Mouse (Mus musculus) urinary bladder, adult 2 months (tissue): ENCODE data around the gene Taf12. TPM values are rescaled to one million over a fixed set of nuclear protein-coding genes. Genes with fewer than 3 reads are reported as not detected.
"Not testable (repeated sequence)": the region's sequence is repeated elsewhere in the genome, so short reads cannot be mapped to it uniquely, and the experiment has no call there.

Experiments
- DNase-seq: peaks from one replicate; pipeline ENCODE4 v3.0.0; 2022; ENCODE audit warnings: low spot score
- polyA plus RNA-seq: library from polyadenylated mRNA; depleted of rRNA; stranded (reverse); fragments of >200 nt; gene quantifications from 2 replicates; pipeline ENCODE4 v1.2.3, GENCODE M21; 2012

The Taf12 gene
- polyA plus RNA-seq, 1 experiment: 23.4 TPM

GRCm38 (mm10) chr4:132269740-132270560 lies 4.2 kb upstream of the Taf12 start:
- DNase-seq: peak; percentile 71

GRCm38 (mm10) chr4:132273166-132273565 lies 1.0 kb upstream of the Taf12 start:
- DNase-seq: no peak

GRCm38 (mm10) chr4:132275949-132276348 lies 1.8 kb downstream of the Taf12 start:
- DNase-seq: no peak

- not testable (repeated sequence) for DNase-seq
Measured at GRCm38 (mm10) chr4:132288840-132289239, 14.7 kb downstream of the Taf12 start.

- DNase-seq: no peak
Measured at GRCm38 (mm10) chr4:132291056-132291455, 16.9 kb downstream of the Taf12 start.

GRCm38 (mm10) chr4:132291624-132292335 lies 17.6 kb downstream of the Taf12 start:
- DNase-seq: no peak

GRCm38 (mm10) chr4:132292988-132293387 lies 18.8 kb downstream of the Taf12 start:
- DNase-seq: no peak

GRCm38 (mm10) chr4:132293682-132294240 lies 19.6 kb downstream of the Taf12 start:
- DNase-seq: no peak

- no peak for DNase-seq
Measured at GRCm38 (mm10) chr4:132295696-132296390, 21.7 kb downstream of the Taf12 start.

- DNase-seq: no peak
Measured at GRCm38 (mm10) chr4:132299849-132300248, 25.7 kb downstream of the Taf12 start.

- no peak for DNase-seq
Measured at GRCm38 (mm10) chr4:132301486-132301885, 27.3 kb downstream of the Taf12 start.

GRCm38 (mm10) chr4:132301965-132302938 lies 28.1 kb downstream of the Taf12 start:
- no peak for DNase-seq

- DNase-seq: peak; percentile 42
Measured at GRCm38 (mm10) chr4:132302939-132303479, 28.8 kb downstream of the Taf12 start, which contains the start of gene Rab42. Rab42 (minus strand) TSS chr4:132303385.

GRCm38 (mm10) chr4:132303484-132303883 lies 29.3 kb downstream of the Taf12 start:
- DNase-seq: not testable (repeated sequence)

- no peak for DNase-seq
Measured at GRCm38 (mm10) chr4:132305276-132305675, 31.1 kb downstream of the Taf12 start.

GRCm38 (mm10) chr4:132306004-132306403 lies 31.8 kb downstream of the Taf12 start:
- DNase-seq: no peak

GRCm38 (mm10) chr4:132308437-132309139 lies 34.4 kb downstream of the Taf12 start:
- peak; percentile 81 for DNase-seq

GRCm38 (mm10) chr4:132309140-132309848 lies 35.1 kb downstream of the Taf12 start:
- DNase-seq: no peak

- DNase-seq: no peak
Measured at GRCm38 (mm10) chr4:132309849-132310472, 35.8 kb downstream of the Taf12 start.
